16 mouse cellular contexts compared by ENCODE assay signal in genomic region chr17:14816107-14816506, GRCm38 (mm10).
"Had no signal": no experiment of that assay in that cellular context is flagged by ENCODE, and none has a peak within 500 bp of the region (broad histone marks: within the 10 kb centered on the region; RNA-seq: fewer than 3 reads in every experiment).

No protein-coding gene starts in this region.

- ATAC-seq: hindbrain, embryonic 16.5 days; inflammation-experienced regulatory T-cells, adult 6 months; intestine, embryonic 15.5 days; intestine, postnatal 0 days had no signal

- DNase-seq: gastrocnemius, postnatal 14 days; gastrocnemius, postnatal 36 days; heart, adult 2 months; heart, postnatal 10 days; heart, postnatal 36 days; kidney, adult 18-20 months; kidney, adult 8-10 months; kidney, postnatal 10 days; kidney, postnatal 25 days; kidney, postnatal 4 days; liver; liver, embryonic 13.5 days had no signal
